ENCODE assay signal across 8 mouse cellular contexts in genomic region chr13:73536403-73536821, GRCm38 (mm10). TPM values are rescaled to one million over a fixed set of nuclear protein-coding genes. Genes with fewer than 3 reads are reported as not detected.
A peak's percentile ranks its signal among the peaks of the same experiment; 100 is the strongest.
DNase-seq lines count a peak whose midpoint lies in the region; ATAC-seq lines count a peak whose summit lies in the region.

Gene Slc6a3, plus strand, starts transcription at chr13:73536747.

- H3K9ac ChIP-seq in embryonic facial prominence, embryonic 11.5 days (replicated peaks; ENCODE audit: low read length), result 0 out of 2 replicates have a peak within 1 kb of the TSS, but pooled peaks have one; percentile 22
- no peak within 1 kb of the TSS for H3K9ac ChIP-seq in limb, embryonic 11.5 days (ENCODE audit: low read length)
- H3K9ac ChIP-seq in midbrain, embryonic 13.5 days (replicated peaks), result peak within 1 kb of the TSS; percentile 53

- no peaks in the 10 kb centered on the region for H3K9me3 ChIP-seq in embryonic facial prominence, embryonic 11.5 days (replicated peaks; ENCODE audit: control insufficient read depth, low read length)
- H3K9me3 ChIP-seq in limb, embryonic 11.5 days (ENCODE audit: control insufficient read depth, low read length), result no peaks in the 10 kb centered on the region
- H3K9me3 ChIP-seq in midbrain, embryonic 13.5 days, result no peaks in the 10 kb centered on the region

- peaks cover 24% of the 10 kb centered on the region for H3K27me3 ChIP-seq in embryonic facial prominence, embryonic 11.5 days (ENCODE audit: control insufficient read depth, insufficient read depth, low read length)
- H3K27me3 ChIP-seq in limb, embryonic 11.5 days (ENCODE audit: control insufficient read depth, insufficient read depth, low read length), result peaks cover 36% of the 10 kb centered on the region
- H3K27me3 ChIP-seq in midbrain, embryonic 13.5 days, result peaks cover 48% of the 10 kb centered on the region

- intact Hi-C loops in heart, postnatal 36 days (cut with DNase I), result no loop called here
- intact Hi-C loops in left cerebral cortex, postnatal 25 days (cut with DNase I), result no loop called here

- peak within 1 kb of the TSS; percentile 38 for H3K4me3 ChIP-seq in embryonic facial prominence, embryonic 11.5 days (ENCODE audit: low read depth, low read length)
- peak within 1 kb of the TSS; percentile 32 for H3K4me3 ChIP-seq in limb, embryonic 11.5 days (ENCODE audit: low read depth, low read length)
- H3K4me3 ChIP-seq in midbrain, embryonic 13.5 days (replicated peaks), result peak within 1 kb of the TSS; percentile 46

- no peak within 1 kb of the TSS for H3K27ac ChIP-seq in embryonic facial prominence, embryonic 11.5 days (replicated peaks; ENCODE audit: low read depth, low read length)
- H3K27ac ChIP-seq in limb, embryonic 11.5 days (replicated peaks; ENCODE audit: low read depth, low read length), result no peak within 1 kb of the TSS
- H3K27ac ChIP-seq in midbrain, embryonic 13.5 days, result no peak within 1 kb of the TSS

- H3K36me3 ChIP-seq in embryonic facial prominence, embryonic 11.5 days (replicated peaks; ENCODE audit: control insufficient read depth, insufficient read depth, low read depth, low read length), result no peaks in the 10 kb centered on the region
- H3K36me3 ChIP-seq in limb, embryonic 11.5 days (ENCODE audit: control insufficient read depth, insufficient read depth, low read length), result no peaks in the 10 kb centered on the region
- H3K36me3 ChIP-seq in midbrain, embryonic 13.5 days, result no peaks in the 10 kb centered on the region

- H3K4me2 ChIP-seq in embryonic facial prominence, embryonic 11.5 days (ENCODE audit: low read depth, low read length), result peak within 1 kb of the TSS; percentile 71
- peak within 1 kb of the TSS; percentile 72 for H3K4me2 ChIP-seq in limb, embryonic 11.5 days (ENCODE audit: low read depth, severe bottlenecking)
- H3K4me2 ChIP-seq in midbrain, embryonic 13.5 days (replicated peaks), result peak within 1 kb of the TSS; percentile 83

- ATAC-seq in embryonic facial prominence, embryonic 11.5 days (replicated peaks; ENCODE audit: insufficient number of reproducible peaks, low FRiP score, low TSS enrichment, low read depth), result peak; percentile 67; the same call in 1 of the 2 replicates
- ATAC-seq in limb, embryonic 11.5 days (ENCODE audit: insufficient number of reproducible peaks, low FRiP score, low TSS enrichment, low read depth), result no peak
- peak; percentile 83 for ATAC-seq in midbrain, embryonic 13.5 days

- WGBS in embryonic facial prominence, embryonic 11.5 days, result 1% methylated on average over 26 of the region's 26 CpGs
- 2% methylated on average over 26 of the region's 26 CpGs for WGBS in limb, embryonic 11.5 days
- WGBS in midbrain, embryonic 13.5 days, result under 1% methylated on average over 26 of the region's 26 CpGs

- no peaks in the 10 kb centered on the region for H3K4me1 ChIP-seq in embryonic facial prominence, embryonic 11.5 days (ENCODE audit: control insufficient read depth, insufficient read depth, low read length)
- H3K4me1 ChIP-seq in limb, embryonic 11.5 days (ENCODE audit: control insufficient read depth, insufficient read depth, low read length), result no peaks in the 10 kb centered on the region; the same call in 1 of the 2 replicates
- H3K4me1 ChIP-seq in midbrain, embryonic 13.5 days (replicated peaks), result peaks cover 9% of the 10 kb centered on the region

- peak; percentile 54 for DNase-seq in spleen, adult 12 weeks (ENCODE audit: low spot score)
- DNase-seq in spleen, postnatal 14 days (ENCODE audit: low spot score in 2 of 2), result no peak
- DNase-seq in embryonic facial prominence, embryonic 11.5 days (ENCODE audit: low spot score), result peak; percentile 59
- peak; percentile 5 to 10 for DNase-seq in heart, postnatal 36 days
- DNase-seq in limb, embryonic 11.5 days (ENCODE audit: low spot score), result peak; percentile 57
- peak; percentile 53 for DNase-seq in urinary bladder, postnatal 14 days (ENCODE audit: low spot score)
- no peak for DNase-seq in left cerebral cortex, postnatal 25 days (ENCODE audit: low spot score in 2 of 2)

RNA-seq across cellular contexts. Expression of gene Slc6a3, which starts in this region (rescaled TPM):
- 0.10 TPM in 1 of 2 replicates, not detected in the other for polyA plus RNA-seq in embryonic facial prominence, embryonic 11.5 days (2014; fragmentation: Nextera tagmentation; extraction: Ambion mirVana)
- not detected for total RNA-seq in heart, postnatal 36 days (2021)
- polyA plus RNA-seq in limb, embryonic 11.5 days (2014; fragmentation: Nextera tagmentation; extraction: Ambion mirVana), result 0.11 and 0.17 TPM in 2 replicates
- polyA plus RNA-seq in midbrain, embryonic 13.5 days (2015; fragmentation: Nextera tagmentation; extraction: Ambion mirVana), result 1.1 and 6.7 TPM in 2 replicates
- under 1 TPM; 0.16 TPM for total RNA-seq in left cerebral cortex, postnatal 25 days (2021)

Comparison
In these comparisons a context has a peak if more than half of its experiments do, and no peak if none do; other contexts are left out.
1. DNase-seq: peak in spleen, adult 12 weeks (single experiment) and urinary bladder, postnatal 14 days (single experiment); none in spleen, postnatal 14 days (0 of 2) and left cerebral cortex, postnatal 25 days (0 of 2).
2. Peak in DNase-seq, ATAC-seq, H3K4me3 ChIP-seq, H3K9ac ChIP-seq and H3K4me2 ChIP-seq in embryonic facial prominence, embryonic 11.5 days; RNA of the gene not detected or under 1 TPM.
3. Peak in DNase-seq in heart, postnatal 36 days; RNA of the gene not detected or under 1 TPM.
4. Peak in DNase-seq, H3K4me3 ChIP-seq and H3K4me2 ChIP-seq in limb, embryonic 11.5 days; RNA of the gene not detected or under 1 TPM.
5. Peak in every context shown above with its lines, with median percentiles within 50 percentile points of each other: H3K4me2 ChIP-seq and H3K4me3 ChIP-seq.